Mouse (Mus musculus) left cerebral cortex, postnatal 10 days (tissue): ENCODE measurements around the gene Gm21987. TPM values are rescaled to one million over a fixed set of nuclear protein-coding genes. Genes with fewer than 3 reads are reported as not detected.

ENCODE experiments used
- DNase-seq, 2 experiments: peaks; one replicate each; pipeline ENCODE4 v3.0.0; 2021 to 2022; ENCODE audit warnings: low spot score in 2 of 2, mixed read lengths in 1 of 2; ENCODE audit errors: extremely low spot score in 1 of 2
- intact Hi-C: fragments of 180-260 bp; cut with DNase I; formaldehyde crosslinking; loops from one replicate; pipeline ENCODE4 v1.15.1; 2025
- total RNA-seq, 2 experiments: library from RNA; stranded (reverse); gene quantifications; 2 replicates each; pipeline ENCODE4 v1.2.3; 2021

Gene Gm21987
- total RNA-seq, 2 experiments from 2014 or later, result not detected

DNA sequence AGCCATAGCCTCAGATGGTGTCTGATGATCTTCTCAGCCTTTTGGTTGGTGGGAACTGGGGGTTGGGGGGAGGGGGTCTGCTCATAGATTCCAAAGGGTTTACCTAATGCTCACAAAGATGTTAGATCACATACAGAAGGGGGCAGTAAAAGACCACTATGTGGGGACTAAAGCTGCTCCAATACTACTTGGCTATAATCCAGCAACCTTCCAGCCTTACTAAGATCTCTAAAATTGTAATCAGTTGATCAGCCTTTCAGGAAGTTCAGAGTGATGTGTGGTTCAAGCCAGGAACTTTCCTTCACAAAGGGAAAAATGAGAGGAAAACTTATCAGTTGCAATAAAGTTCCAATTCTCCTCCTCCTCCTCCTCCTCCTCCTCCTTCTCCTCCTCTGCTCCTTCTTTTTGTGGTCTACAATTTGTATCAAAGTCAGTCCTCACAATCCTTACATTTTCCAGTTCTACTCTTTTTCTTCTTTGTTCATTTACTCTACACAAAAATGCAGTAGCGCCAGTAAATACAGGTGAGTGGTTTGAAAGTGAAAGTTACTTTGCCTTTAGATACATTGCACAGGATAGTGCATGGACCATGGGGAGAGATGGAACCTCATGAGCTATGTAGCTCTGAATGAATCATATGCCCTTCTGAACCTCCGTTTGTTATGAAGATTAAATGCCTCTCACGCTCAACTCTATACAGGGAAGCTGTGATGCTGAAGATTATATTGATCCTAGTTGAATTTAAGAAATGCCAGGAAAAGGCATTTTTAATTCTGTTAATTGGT is 1.7 kb upstream of the Gm21987 start:
- intact Hi-C loops, result loop anchor here (2.0 kb wide), 1 partner anchor 162 kb away; no protein-coding TSS in a partner anchor
- DNase-seq, result peak in 1 of 2 experiments; percentile 49

DNA sequence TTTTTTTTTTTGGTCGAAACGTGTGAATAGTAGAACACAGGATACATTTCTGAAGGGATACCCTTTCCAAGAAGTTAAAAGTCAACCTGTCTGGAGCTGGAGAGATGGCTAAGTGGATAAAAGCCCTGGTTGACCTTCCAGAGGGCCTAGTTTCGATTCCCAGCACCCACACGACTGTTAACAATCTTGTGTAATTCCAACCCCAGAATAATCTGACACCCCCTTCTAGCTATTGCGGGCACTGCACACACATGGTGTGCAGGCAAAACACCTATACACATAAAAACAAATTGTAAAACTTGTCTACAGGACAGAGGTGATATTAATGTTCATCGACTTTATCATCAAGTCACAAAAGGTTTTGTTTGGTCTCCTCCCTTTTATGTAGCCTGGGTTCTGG is 748 bp downstream of the Gm21987 start:
- DNase-seq, result no peak
- intact Hi-C loops, result no loop called here

DNA sequence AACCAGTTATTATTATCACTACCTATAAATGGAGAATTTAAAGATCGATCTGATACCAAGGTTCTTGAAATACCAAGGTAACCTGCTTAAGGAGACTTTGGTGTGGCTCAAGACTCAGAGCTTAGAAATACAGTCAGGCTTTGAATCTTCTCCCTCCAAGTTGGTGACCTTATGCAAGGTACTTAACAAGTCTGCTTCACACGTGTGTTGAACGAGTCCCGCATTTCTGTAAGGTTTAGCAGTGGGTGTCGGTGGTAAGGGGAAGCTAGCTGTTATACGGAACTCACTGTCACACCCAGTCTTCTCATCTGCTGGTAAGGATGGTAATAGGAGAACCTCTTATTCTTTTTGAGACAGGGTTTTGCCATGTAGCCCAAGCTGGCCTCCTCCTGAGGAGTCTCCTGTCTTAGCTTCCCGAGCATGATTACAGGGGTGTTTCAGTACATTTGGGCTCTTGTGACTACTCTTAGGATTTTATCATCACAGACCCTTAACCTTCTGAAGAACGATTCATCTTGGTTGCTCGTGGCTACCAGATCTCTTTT is 1.4 kb downstream of the Gm21987 start:
- intact Hi-C loops, result no loop called here
- no peak for DNase-seq

DNA sequence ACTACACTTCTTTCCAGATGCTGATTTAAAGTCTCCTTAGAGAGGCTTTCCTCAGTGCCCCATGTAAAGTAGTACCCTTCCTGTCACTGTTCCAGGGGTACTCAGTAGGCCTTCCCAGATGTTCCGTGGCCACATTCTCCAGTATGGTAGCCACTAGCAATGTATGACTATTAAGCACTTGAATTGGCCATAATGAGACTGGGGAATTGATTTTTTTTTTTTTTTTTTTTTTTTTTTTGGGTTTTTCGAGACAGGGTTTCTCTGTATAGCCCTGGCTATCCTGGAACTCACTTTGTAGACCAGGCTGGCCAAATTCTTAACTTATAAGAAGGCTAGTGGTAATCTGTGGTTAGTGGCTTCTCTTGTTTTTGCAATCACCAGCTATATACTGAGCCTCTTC is 3.0 kb downstream of the Gm21987 start:
- intact Hi-C loops, result no loop called here
- no peak for DNase-seq

DNA sequence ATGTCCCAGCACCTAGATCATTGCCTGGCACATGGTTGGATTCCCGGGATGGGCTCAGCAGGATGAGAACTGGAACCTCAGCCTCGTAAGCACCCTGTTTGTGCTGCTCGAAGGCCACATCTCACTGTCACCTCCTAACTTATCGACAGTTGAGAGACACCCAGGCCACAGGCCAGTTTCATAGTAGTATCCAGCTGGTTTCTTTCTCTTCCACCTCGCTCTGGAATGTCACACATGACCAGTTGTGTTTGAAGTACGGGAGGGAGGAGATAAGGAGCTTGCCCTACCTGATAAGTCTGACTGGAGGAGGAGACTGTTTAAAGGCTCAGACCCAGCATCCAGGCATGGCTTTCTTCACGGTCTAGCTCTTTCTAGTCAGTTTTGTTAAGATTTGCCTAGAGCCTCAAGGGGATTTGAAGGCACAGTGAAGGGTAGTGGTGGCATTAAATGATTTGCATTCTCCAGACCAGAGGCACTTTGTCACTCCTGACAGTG is 3.6 kb downstream of the Gm21987 start:
- no peak for DNase-seq
- intact Hi-C loops, result no loop called here

DNA sequence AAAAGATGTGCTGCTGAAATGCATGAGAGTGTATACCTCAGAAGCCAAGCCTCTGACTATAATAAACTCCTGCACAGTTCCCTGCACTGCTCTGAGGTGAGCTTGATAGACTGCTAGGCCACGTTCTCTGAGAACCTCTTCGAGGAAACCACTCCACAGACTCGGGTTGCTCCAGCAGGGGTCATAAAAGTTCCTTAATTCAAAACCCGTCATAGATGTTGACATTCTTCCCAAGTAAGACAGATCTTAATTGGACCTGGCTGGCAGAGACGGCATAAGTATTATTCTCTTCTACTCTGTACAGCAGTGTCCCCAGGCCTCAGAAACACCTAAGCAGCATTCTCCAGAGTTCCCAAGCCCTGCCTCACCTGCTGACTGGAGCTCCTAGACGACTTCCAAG is 4.1 kb downstream of the Gm21987 start:
- DNase-seq, result no peak

DNA sequence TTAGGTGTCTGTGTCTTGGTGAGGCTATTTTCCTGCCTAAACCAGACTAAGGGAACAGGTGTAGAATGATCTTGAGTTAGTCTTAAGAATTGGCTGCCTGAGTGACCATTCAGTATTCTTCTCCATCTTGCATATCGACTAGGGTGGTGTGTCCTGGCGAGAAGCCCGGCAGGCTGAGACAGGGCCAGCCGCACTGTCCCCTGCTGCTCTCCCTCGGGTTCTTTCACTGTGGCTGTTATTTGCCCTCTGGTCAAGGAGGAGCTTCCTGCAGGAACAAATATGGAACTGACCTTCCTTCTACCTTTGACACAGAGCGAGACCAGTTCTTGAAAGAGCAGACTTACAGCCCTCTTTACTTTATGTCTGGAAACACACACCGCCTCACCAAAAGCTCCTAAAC is 5.2 kb downstream of the Gm21987 start:
- intact Hi-C loops, result no loop called here
- no peak for DNase-seq

More for the DNA sequence above, 4.1 kb downstream of the Gm21987 start:
- intact Hi-C loops, result no loop called here

DNA sequence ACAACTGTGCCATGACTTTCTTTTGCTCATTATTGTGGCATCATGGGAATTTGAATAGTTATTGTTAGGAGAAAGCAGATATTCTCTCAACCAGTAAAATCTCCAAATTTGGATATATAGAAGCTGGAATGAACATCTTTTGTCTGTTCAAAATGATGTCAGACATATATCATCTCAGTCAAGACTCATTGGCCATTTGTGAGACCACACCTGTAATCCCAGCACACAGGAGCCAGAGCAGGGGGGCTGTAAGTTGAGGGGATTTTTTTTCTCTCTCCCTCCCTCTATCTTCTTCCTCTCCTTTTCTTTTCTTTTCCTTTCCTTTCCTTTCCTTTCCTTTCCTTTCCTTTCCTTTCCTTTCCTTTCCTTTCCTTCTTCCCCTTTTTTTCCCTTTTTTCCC is 6.0 kb downstream of the Gm21987 start:
- intact Hi-C loops, result no loop called here

DNA sequence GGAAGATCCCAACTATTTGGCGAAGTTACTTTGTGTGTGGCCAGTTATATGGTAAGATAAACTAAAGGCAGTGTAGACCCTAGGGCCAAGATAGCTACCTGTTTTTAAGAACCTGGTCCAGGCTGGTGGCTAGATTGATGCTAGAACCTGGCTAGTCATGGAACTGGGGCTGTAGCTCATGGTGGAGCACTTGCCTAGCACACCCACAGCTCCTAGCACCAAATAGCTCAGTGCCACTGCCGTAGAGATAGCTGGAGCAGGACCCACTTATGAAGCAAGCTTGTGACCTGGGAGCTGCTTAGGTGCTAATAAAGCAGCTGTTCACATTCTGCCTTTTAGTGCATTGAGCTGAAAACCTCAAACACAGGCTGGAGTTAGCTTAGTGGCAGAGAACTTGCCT is 6.8 kb downstream of the Gm21987 start:
- intact Hi-C loops, result no loop called here
- DNase-seq, result no peak

More for the DNA sequence above, 6.0 kb downstream of the Gm21987 start:
- no peak for DNase-seq

DNA sequence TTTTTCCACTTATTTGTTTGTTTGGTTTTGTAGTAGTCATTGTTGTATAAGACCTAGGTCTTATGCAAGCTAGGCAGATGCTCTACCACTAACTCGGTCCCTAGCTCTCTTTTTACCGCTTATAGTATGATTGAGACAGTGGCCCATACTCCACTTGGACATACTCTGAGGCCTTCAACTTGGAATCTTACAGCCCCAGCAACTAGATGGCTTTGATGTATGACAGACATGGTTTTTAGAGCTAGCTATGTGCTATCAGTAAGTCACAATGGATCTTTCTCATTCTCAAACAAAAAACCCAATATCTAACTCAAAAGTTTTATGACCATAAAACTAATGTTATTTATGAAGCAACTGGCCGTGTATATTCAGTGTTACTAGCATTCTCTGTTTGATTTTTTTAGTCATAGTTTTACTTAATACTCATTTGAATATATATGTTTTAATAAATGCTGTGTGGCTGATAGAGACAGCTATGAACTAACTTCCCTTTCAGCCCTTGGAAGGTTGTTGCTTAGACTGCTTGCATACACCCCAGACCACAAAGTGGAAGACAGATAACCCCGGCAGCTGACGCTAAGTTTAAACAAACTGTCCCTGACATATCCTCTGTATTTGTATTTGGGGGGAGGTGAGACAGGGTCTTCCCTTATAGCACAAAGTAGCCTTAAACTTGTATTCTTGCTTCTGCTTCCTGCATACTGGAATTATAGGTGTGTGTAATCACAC is 7.5 kb downstream of the Gm21987 start:
- intact Hi-C loops, result no loop called here
- no peak for DNase-seq

DNA sequence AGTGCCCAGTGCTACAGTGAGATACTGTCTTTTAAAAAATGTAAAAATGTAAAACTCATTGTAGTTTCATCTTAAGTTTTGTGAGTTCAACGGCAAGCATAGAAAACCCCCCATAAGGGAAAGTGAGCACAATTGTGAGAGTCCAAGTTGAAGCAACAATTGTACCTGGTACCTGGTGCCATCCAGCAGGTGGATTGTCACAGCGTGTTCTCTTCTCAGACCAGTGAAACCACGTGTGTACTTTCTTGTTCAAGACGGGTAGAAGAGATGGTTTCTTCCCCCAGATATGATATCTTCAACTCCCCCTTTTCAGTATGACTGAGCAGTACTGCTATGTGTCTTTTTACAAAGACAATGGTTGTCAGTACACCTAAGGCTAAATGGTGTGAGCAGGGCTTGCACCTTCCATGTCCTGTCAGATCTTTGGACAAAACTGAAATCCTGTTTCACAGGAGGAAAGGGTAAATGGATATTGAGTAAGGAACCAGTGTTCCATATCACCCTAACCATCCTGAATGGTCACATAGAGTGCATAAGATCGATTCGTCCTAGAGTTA is 11.5 kb downstream of the Gm21987 start:
- no peak for DNase-seq
- intact Hi-C loops, result no loop called here

DNA sequence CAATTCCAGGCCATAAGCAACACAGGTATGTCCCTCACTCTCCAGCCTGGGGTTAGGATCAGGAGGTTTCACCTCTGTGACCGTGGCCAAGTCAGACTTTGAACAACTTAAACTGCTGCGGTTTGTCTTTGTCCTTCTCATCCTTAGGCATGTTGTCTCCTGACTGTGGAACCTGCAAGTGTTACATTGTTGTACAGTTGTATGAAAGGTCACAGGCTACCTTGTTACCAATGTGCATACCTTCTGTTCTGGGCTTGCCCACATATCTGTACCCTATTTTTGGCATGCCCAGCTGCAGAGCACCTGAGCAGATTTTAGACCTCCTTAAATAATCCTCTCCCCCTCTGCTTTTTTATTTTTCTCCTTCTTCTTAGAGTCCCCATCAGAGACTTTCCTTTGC is 12.4 kb downstream of the Gm21987 start:
- intact Hi-C loops, result no loop called here
- no peak for DNase-seq

DNA sequence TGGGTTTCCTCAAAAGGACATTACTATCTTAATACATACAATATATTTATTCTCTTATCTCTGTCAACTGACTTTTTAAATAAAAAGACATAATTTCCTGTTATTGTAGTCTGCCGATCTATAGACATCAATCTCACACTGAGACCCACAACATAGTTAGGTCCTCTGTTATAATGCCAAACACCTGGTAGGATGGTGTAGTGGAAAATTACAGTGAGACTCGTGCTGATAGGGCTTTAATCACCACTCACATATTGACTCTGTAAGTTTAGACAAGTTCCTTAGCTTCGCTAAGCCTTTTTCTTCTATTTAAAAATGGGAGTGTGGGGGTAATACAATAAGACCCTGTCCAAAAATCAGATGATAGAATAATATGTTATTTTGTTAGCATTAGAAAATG is 13.0 kb downstream of the Gm21987 start:
- intact Hi-C loops, result no loop called here
- no peak for DNase-seq

DNA sequence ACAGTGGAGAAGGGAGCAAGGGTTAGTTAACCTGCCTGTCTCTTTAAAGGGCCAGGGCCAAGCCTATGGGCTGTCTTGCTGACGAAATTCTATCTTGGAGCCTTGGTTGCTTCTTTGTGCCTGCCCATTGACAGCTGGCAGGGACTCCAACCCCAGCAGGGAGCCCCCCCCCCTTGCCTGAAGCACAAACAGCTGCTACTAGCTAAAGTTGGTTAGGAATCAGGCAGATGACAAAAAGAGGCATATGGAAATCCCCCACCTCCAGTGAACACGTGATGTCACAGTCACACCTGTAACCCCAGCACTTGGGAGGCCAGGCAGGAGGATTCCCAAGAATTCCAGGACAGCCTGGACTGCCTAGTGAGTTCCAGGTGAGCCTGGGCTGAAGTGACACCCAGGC is 13.5 kb downstream of the Gm21987 start:
- intact Hi-C loops, result no loop called here
- DNase-seq, result no peak

DNA sequence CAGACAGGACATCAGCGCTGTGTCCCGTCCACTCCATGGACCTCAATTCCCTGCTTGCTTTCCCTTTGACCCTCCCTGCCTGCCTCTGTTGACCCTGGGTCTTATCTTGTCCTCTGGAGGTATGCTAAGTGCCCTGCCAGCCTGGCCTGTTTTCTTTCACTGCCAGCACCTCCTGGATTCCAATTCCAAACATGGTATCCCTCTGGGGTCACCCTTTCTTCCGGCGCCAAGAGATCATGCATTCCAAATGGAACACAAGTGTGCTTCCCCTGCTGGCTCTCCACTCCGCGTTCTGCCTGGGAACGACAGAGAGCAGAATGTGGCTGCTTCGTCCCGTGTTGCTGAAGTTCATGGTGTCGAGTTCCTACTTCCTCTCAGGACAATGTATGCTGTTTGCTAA is 15.1 kb downstream of the Gm21987 start, which contains the start of gene Popdc2:
Gene Popdc2, plus strand, starts transcription at position 277 of the 400 bp plus-strand sequence.
- DNase-seq, result no peak
- intact Hi-C loops, result no loop called here

DNA sequence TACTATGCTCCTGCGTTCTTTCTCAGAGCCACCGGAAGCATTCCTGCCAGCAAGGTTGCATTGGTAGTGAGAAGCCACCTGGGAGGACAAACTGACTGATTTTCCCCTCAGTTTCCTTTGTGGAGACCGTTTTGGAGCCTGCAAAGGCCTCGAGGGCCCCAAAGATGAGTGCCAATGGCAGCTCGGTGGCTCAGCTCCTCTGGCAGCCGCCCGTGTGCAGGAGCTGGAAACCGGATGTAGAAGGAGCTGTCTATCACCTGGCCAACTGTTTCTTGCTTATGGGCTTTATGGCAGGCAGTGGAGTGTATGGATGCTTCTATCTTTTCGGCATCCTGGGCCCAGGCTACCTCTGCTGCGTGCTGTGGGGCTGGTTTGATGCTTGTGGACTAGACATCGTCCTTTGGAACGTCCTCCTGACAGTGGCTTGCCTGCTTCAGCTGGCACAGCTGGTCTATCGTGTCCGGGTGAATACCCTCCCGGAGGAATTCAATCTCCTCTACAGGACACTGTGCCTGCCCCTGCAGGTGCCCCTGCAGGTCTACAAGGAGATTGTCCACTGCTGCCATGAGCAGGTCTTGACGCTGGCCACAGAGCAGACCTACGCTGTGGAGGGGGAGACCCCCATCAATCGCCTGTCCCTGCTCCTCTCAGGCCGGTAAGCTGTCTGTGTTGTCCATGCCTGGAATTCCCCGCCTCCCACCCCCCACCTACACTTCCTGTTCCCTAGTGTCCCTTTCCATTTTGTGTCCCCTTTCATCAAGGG is 15.8 kb downstream of the Gm21987 start:
- no peak for DNase-seq
- intact Hi-C loops, result no loop called here

DNA sequence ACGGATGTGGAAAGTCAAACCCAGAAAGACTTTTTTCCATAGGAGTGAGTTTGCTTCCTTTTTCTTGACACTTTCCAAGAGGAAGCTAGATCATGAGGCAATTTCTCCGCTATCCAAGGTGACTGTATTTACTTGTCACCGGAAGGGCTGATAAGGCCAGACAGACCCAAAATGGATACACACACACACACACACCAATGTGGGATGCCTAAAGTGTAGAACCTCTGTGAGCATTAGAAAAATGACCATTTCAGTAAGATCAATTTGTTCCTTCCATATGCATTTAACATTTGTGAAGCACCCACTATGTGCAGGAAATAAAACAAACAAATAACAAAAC is 16.4 kb downstream of the Gm21987 start:
- intact Hi-C loops, result no loop called here
- no peak for DNase-seq

DNA sequence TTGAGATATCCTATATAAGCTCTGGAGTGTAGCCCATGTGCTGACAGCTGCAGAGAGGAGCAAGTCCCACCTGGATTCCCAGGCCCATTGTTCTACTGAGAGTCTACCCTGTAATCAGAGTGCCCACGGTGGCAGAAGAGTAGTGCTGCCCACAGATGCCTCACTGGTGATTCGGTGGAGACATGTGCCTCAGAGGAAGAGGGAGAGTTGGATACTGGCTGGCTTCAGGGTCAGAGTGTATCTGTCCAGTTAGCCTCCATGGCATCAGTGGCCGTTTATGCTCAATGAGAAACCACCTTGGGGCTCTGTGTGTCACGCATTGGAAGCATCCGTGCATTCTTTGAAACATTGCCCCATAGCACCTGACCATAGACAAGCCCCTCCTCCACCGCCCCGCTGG is 16.8 kb downstream of the Gm21987 start:
- intact Hi-C loops, result no loop called here

DNA sequence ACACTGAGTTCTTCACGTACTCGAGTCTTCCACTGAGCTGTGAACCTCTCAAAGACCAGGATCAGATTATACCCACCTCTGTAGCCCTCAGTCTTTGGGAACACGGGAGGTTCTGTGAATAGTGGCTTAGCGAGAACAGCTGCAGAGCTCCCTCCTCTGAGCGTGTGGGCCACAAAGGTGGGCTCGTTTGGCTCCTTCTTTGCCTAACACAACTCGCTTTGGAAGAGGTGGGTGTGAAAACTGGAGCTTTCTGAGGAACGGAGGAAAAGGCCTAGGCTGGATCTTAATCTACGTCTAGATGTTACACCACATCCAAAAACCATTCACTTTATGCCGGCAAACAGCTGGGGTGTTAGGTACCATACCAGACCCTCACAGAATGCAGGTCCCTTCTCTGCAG is 18.6 kb downstream of the Gm21987 start:
- DNase-seq, result no peak
- intact Hi-C loops, result no loop called here

More for the DNA sequence above, 16.8 kb downstream of the Gm21987 start:
- no peak for DNase-seq
